Mouse (Mus musculus) hindbrain, embryonic 11.5 days (tissue): ENCODE results near the gene Cav2. TPM values are rescaled to one million over a fixed set of nuclear protein-coding genes. Genes with fewer than 3 reads are reported as not detected.
A peak's percentile ranks its signal among the peaks of the same experiment; 100 is the strongest.

Experiments
- ATAC-seq: fragments of 200-750 bp; cut with Nextera tagmentation; 2 replicates; pipeline ENCODE4 v1.8.0; 2017; ENCODE audit warnings: mild to moderate bottlenecking, moderate TSS enrichment, moderate library complexity; ENCODE audit not compliant: low FRiP score
- DNase-seq: peaks from one replicate; pipeline ENCODE4 v3.0.0-alpha.2; 2015; ENCODE audit warnings: low spot score
- H3K27ac ChIP-seq: fragments of 300-500 bp; sonication (generic); 2 replicates; pipeline ENCODE4 v1.5.1; 2014; ENCODE audit warnings: mild to moderate bottlenecking, low read depth, low read length
- H3K27me3 ChIP-seq: fragments of 300-500 bp; sonication (generic); 2 replicates; pipeline ENCODE4 v1.6.1; 2014; ENCODE audit warnings: mild to moderate bottlenecking, low read length, moderate library complexity, mixed read lengths; ENCODE audit not compliant: control insufficient read depth, insufficient read depth
- H3K36me3 ChIP-seq: fragments of 300-500 bp; sonication (generic); 2 replicates; pipeline ENCODE4 v1.6.1; 2014; ENCODE audit warnings: mild to moderate bottlenecking, low read length, moderate library complexity, mixed read lengths; ENCODE audit not compliant: control insufficient read depth, insufficient read depth
- H3K4me1 ChIP-seq: fragments of 300-500 bp; sonication (generic); replicated peaks from 2 replicates; pipeline ENCODE4 v1.6.1; 2014; ENCODE audit warnings: low read length, mixed read lengths; ENCODE audit not compliant: control insufficient read depth, insufficient read depth
- H3K4me2 ChIP-seq: fragments of 300-500 bp; sonication (generic); replicated peaks from 2 replicates; pipeline ENCODE4 v1.6.1; 2014; ENCODE audit warnings: mild to moderate bottlenecking, low read depth, low read length
- H3K4me3 ChIP-seq: fragments of 300-500 bp; sonication (generic); 2 replicates; pipeline ENCODE4 v1.5.1; 2014; ENCODE audit warnings: low read depth, low read length
- H3K9ac ChIP-seq: fragments of 300-500 bp; sonication (generic); 2 replicates; pipeline ENCODE4 v1.6.1; 2014; ENCODE audit warnings: low read depth, low read length
- H3K9me3 ChIP-seq: fragments of 300-500 bp; sonication (generic); 2 replicates; pipeline ENCODE4 v1.6.1; 2016; ENCODE audit warnings: low read length; ENCODE audit not compliant: control insufficient read depth
- WGBS: fragments of 180-500 bp; shearing (Covaris S2); extraction: QIAGEN DNeasy Blood & Tissue Kit; methylation state at CpG from one replicate; pipeline ENCODE4 v1.1.7; 2014; 5-methylcytosine and 5-hydroxymethylcytosine counted together
- polyA plus RNA-seq: library from polyadenylated mRNA; unstranded; fragments of >200 nt; fragmentation: Nextera tagmentation; extraction: Ambion mirVana; gene quantifications from 2 replicates; pipeline ENCODE4 v1.2.1, GENCODE M21; 2014

Gene Cav2
- polyA plus RNA-seq, 1 experiment from 2014 or later = 8.4 TPM

- under 1% methylated on average over 26 of the region's 26 CpGs for WGBS
- DNase-seq (peak; percentile 68), ATAC-seq (peak; percentile 80)
- H3K27ac ChIP-seq = no peak within 1 kb of the TSS
- peak within 1 kb of the TSS; percentile 85 for H3K4me2 ChIP-seq
- no peaks in the 10 kb centered on the region for H3K9me3 ChIP-seq
- peaks cover 12% of the 10 kb centered on the region for H3K27me3 ChIP-seq
- no peaks in the 10 kb centered on the region for H3K36me3 ChIP-seq
- 0 out of 2 replicates have a peak, but pooled peaks cover 5% of the 10 kb centered on the region for H3K4me1 ChIP-seq
- H3K9ac ChIP-seq = peak within 1 kb of the TSS; percentile 41; the same call in 1 of the 2 replicates
- H3K4me3 ChIP-seq = peak within 1 kb of the TSS; percentile 39
These were observed 25.1 kb downstream of the Cav2 start, which contains the start of gene Cav1 for GRCm38 (mm10) chr6:17305954-17306601. Gene Cav1 (plus strand): TSS chr6:17306335.

DNA sequence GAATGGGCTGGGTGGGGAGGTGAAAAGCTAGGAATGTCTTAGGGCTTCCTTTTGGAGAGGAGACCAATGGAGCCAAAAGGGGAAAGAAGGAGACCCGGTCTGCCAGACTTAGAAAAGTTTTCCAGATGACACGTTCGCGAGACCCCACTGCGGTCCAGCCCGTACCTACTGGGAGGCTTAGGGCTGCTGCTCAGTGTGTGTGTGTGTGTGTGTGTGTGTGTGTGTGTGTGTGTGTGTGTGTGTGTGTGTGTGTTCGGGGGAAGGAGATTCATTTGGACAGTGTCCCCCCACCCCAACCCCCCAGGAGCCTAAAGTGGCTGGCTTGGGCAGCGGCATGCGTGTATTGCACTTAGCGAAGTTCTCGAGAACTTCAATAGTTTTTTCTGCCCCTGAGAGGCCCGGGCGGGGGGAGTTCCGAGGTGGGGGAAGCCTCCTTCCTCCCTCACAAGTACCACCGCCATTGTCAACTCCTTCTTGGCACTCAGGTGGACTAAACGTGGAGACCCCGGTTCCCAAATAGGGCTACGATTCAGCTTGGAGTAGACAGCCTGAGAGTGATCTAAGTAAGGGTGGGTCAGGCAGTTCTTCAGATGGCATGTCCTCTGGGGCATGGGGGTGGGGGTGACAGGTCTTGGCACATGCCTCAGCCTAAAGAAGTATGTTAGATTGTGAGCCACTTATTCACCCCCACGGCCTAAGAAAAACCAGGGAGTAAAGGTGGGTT is 25.8 kb downstream of the Cav2 start:
- WGBS = under 1% methylated on average over 18 of the region's 19 CpGs
- ATAC-seq (peak; percentile 49), DNase-seq (no peak)
- Histone ChIP-seq H3K4me2 (peak overlapping the region; percentile 85), H3K27ac (no peak overlapping the region), H3K9ac (peak overlapping the region; percentile 41; the same call in 1 of the 2 replicates), H3K36me3 (no peaks in the 10 kb centered on the region), H3K27me3 (peaks cover 12% of the 10 kb centered on the region), H3K9me3 (no peaks in the 10 kb centered on the region), H3K4me1 (0 out of 2 replicates have a peak, but pooled peaks cover 5% of the 10 kb centered on the region), H3K4me3 (peak overlapping the region; percentile 39)

- DNase-seq = peak; percentile 77
- WGBS = 3% methylated on average over 31 of the region's 31 CpGs
- Histone ChIP-seq H3K36me3 (no peaks in the 10 kb centered on the region), H3K27me3 (peaks cover 12% of the 10 kb centered on the region), H3K4me1 (0 out of 2 replicates have a peak, but pooled peaks cover 5% of the 10 kb centered on the region), H3K9ac (no peak overlapping the region), H3K4me2 (peak overlapping the region; percentile 85), H3K9me3 (no peaks in the 10 kb centered on the region), H3K27ac (no peak overlapping the region), H3K4me3 (peak overlapping the region; percentile 39)
- peak; percentile 89 for ATAC-seq
These were observed 26.6 kb downstream of the Cav2 start for GRCm38 (mm10) chr6:17307461-17308115.

GRCm38 (mm10) chr6:17308661-17309060 is 27.7 kb downstream of the Cav2 start:
- WGBS = 45% methylated on average over 2 of the region's 2 CpGs
- Histone ChIP-seq H3K4me1 (0 out of 2 replicates have a peak, but pooled peaks cover 5% of the 10 kb centered on the region), H3K27ac (no peak overlapping the region), H3K9ac (no peak overlapping the region), H3K9me3 (no peaks in the 10 kb centered on the region), H3K36me3 (no peaks in the 10 kb centered on the region), H3K4me2 (no peak overlapping the region), H3K27me3 (peaks cover 12% of the 10 kb centered on the region), H3K4me3 (no peak overlapping the region)
- ATAC-seq (no peak), DNase-seq (no peak)

DNA sequence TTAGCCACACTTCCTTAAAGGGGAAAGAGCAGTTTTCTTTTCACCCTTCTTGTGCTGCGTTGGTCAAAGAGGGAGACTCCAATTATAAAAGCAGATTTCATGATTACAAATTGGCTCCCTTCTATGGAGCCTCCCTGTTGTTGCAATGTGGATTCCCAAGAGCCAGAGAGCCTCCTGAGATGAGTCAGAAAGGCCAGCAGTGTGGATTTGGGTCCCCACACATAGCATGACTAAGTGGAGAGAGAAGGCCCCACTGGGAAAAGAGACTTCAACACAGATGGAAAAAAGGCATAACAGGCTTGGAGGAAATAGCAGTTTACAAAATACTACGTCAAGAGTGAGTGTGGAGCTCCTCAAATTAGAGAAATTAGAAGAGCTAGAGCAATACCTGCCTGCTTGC is 28.3 kb downstream of the Cav2 start:
- Histone ChIP-seq H3K9ac (no peak overlapping the region), H3K36me3 (no peaks in the 10 kb centered on the region), H3K27ac (no peak overlapping the region), H3K4me2 (no peak overlapping the region), H3K9me3 (no peaks in the 10 kb centered on the region), H3K4me3 (no peak overlapping the region), H3K4me1 (0 out of 2 replicates have a peak, but pooled peaks cover 5% of the 10 kb centered on the region), H3K27me3 (peaks cover 12% of the 10 kb centered on the region)
- DNase-seq (no peak), ATAC-seq (no peak)
- WGBS = 81% methylated on average over 2 of the region's 2 CpGs

DNA sequence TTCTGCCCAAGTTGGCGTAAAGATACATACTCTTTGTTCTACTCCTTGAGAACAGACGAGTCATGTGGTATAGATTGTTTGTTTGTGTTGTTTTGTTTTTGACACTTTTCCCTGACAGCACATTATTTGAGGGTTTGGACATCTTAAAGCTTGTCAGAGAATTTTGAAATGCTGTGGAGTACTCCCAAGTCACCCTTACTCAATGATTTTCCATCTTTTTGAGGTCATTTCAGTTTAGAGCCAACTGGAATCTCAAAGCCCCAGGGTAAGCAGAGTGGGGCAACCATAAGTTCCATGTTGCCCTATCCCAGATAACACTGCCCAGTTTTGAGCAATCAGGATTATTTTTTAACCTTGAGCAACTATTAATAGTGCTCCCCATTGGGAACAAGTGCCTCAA is 33.3 kb downstream of the Cav2 start:
- ATAC-seq = no peak
- no peaks in the 10 kb centered on the region for H3K36me3 ChIP-seq
- WGBS = 84% methylated on average over 2 of the region's 2 CpGs
- H3K4me2 ChIP-seq = no peak overlapping the region
- H3K9ac ChIP-seq = no peak overlapping the region
- H3K4me1 ChIP-seq = no peaks in the 10 kb centered on the region
- H3K9me3 ChIP-seq = no peaks in the 10 kb centered on the region
- DNase-seq = no peak
- H3K4me3 ChIP-seq = no peak overlapping the region
- H3K27me3 ChIP-seq = no peaks in the 10 kb centered on the region
- no peak overlapping the region for H3K27ac ChIP-seq

- ATAC-seq (no peak), DNase-seq (no peak)
- Histone ChIP-seq H3K9me3 (no peaks in the 10 kb centered on the region), H3K36me3 (no peaks in the 10 kb centered on the region), H3K27me3 (no peaks in the 10 kb centered on the region), H3K27ac (no peak overlapping the region), H3K4me3 (no peak overlapping the region), H3K4me1 (no peaks in the 10 kb centered on the region), H3K9ac (no peak overlapping the region), H3K4me2 (no peak overlapping the region)
- WGBS = 88% methylated on average over 5 of the region's 5 CpGs
These were observed 34.0 kb downstream of the Cav2 start for GRCm38 (mm10) chr6:17314659-17315616.
